Mouse (Mus musculus) gastrocnemius, adult 18-20 months (tissue): ENCODE measurements around the gene Mansc1. TPM values are rescaled to one million over a fixed set of nuclear protein-coding genes. Genes with fewer than 3 reads are reported as not detected.

Experiments
- DNase-seq: peaks from one replicate; pipeline ENCODE4 v3.0.0; 2021; ENCODE audit warnings: low spot score
- total RNA-seq, 2 experiments: library from RNA; stranded (reverse); gene quantifications; 2 replicates each; pipeline ENCODE4 v1.2.3; 2021

Mansc1 gene
- total RNA-seq, 2 experiments from 2014 or later: 0.82 to 0.90 TPM

DNA sequence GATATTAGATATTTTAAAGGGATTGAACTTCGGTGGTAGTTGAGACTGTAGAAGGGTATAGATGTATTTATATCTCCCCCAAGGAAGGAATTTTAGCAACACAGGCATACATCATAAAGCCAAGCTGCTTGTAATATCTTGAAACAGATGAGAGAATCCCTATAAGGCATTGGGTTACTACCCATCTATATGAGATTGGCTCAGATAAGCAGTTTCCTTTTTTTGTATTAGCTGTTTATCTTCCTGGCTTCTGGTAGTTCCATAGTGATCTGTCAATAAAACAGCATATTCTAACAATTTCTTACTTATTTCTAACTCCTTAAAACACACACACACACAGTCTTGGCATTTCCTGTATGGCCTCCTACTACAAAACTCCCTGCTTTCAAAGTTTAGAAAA, 7.6 kb upstream of the Mansc1 start:
- DNase-seq: no peak

DNA sequence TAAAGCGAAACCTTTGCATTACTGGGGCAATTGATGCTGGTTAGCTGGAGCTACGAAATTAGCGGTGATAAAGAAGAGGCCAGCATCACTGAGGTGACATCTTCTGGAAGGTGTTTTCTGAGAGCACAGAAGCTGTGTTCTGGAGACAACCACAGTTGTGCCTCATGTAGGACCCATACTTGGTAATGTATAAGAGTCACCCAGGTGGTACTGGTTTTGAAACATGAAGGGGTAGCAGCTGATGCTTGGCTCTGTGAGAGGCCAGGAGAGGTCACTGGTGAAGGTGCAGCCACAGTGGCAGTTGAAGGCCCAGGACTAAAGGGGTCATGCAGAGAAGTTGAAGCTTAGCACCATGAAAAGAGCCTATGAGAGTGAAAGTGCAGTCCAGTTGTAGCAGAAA, 6.9 kb upstream of the Mansc1 start, which contains the start of gene Borcs5:
Borcs5 (plus strand) TSS at position 301 of the 400 bp plus-strand sequence.
- no peak for DNase-seq

DNA sequence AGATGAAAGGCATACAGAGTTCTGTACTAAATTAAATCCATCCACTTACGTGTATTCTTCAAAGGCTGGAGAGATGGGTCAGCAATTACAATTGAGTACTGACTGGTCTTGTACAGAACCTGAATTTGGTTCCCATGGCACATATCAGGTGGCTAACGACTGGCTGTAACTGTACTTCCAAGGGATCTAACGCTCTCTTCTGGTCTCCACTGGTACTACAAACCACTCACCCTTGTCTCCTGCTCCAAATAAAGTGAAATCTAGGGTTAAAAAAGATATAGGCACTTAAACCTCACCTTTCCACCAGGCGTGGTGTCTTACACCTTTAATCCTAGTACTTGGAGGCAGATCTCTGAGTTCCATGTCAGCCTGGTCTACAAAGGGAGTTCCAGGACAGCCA, 4.2 kb upstream of the Mansc1 start:
- DNase-seq: no peak

DNA sequence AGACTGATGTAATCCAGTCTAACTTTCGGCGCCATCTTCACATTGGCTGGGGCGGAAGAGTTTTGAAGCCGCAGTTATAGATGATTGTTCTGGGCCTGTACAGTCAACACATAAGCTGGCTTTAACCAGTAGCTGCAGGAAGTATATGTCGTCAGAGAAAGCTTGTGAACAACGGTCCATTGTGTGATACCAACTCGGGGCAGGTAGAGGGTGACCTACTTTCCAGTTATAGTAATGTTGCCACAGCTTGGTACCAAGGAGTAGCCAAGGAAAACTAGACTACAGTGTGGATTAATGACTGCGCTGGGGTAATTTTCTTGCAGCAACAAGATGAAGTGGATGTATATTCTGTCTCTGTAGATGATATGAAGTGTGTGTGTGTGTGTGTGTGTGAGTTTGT, 1.3 kb upstream of the Mansc1 start:
- no peak for DNase-seq

DNA sequence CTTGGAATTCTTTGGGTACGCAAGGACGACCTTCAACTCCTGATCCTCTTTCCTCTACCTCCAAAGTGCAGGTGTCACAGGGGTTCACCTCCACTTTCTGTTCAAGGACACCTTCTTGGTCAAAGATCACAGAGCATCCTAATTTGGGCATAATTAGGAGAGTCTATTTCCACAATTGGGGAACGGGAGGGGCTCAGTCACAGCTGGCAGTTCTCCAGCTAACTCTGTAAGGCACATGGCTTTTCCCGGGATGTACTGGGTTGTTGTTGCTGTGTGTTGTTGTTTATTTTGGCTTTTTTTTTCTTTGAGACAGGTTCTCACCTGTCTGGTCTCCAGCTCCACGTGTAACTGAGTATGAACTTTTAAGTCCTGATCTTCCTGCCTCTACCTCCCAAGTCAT, 468 bp upstream of the Mansc1 start:
- DNase-seq: no peak

DNA sequence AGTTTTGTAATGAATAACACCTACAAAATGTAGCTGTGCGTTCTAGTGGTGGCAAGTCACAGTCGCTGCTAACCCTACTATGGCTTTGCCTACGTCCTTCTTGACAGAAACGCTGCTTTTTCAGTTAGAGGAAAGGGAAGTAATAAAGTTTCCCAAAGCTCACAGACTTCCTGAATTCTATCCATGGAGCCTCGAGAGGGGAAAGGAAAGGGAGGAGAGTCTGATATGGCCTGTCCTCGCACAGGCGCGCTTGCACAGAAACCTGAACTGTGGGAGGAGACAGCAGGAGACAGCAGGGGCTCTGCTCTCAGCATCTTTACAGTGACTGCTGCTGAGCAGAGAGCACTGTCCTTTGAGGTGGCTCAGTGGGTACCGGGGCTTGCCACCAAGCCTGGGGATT, 1.8 kb downstream of the Mansc1 start:
- no peak for DNase-seq

DNA sequence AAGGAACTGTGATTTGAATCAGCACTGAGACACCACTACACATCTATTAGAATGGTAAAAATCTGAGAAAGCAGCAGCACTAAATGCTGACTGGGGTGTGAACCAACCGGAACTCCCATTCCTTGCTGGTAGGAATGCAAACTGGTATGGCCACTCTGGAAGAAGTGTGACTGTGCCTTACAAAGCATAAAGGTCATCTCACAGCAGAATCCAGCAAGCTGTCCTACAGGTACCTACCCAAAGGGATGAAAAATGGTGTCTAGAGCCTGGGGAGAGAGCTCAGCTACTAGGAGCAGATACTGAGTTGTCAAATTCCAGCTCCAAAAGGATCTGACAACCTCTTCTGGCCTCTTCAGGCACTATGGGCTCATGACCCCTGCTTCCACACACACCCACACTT, 5.7 kb downstream of the Mansc1 start:
- no peak for DNase-seq

DNA sequence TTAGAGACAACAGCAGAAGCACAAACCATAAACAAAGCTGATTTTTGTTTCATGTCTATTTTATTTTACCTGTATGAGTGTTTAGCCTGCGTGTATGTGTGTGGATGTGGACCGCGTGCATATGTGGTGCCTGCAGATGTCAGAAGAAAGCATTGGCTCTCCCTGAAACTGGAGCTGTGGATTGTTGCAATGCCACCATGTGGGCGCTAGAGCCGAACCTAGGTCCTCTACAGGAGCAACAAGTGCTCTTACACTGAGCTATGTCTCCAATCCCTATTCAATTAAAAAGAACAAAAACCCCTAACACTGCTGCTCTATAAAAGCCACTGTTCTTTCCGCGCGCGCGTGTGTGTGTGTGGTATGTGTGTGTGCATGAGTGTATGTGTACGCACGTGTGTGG, 6.9 kb downstream of the Mansc1 start:
- no peak for DNase-seq

DNA sequence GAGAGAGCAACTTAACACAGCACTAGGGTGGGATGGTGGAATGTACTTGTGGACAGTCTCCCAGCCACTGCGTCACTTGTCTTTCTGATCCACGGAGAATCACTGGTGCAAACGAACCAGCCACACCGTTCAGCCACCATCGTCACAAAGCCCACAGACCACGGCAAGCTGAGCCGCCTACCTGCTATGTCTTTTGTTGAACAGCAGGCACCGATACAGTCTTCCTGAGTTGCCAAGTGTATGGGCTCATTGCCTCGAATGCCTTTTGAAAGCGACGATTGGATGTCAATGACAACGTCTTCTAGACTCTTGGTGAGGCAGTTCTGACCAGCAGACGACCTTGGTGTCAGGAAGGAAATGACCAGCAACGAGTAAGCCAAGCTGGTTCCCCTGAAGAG, 10.7 kb downstream of the Mansc1 start:
- DNase-seq: no peak

DNA sequence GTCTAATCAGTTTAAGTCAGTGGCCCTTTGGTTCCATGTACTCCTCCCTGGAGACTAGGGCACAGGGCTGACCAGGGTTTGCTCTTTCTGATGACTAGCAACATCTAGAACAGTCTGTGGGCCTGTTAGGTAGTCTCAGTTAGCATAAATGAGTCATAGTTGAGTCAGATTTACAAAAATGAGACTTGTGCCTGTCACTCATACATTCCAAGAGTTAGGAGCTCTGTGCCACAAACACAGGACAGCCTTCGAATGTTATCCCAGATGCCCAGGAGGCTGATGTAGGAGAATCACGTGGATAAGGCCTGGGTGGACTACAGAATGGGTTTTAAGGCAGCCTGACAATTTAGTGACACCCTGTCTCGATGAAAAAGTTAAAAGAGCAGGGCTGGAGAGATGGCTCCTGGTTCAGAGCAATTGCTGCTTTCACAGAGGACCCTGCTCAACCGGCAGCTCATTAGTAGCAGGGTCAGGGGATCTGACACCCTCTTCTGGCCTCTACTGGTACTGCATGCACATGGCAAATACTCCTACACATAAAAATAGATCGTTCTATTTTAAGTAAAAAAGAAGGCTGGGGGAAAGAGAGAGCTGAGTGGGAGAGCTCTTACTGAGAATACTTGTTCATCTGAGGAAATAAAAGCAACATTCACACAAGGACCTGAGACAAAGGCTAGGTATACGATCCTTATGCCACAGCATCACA, 11.3 kb downstream of the Mansc1 start:
- DNase-seq: no peak

DNA sequence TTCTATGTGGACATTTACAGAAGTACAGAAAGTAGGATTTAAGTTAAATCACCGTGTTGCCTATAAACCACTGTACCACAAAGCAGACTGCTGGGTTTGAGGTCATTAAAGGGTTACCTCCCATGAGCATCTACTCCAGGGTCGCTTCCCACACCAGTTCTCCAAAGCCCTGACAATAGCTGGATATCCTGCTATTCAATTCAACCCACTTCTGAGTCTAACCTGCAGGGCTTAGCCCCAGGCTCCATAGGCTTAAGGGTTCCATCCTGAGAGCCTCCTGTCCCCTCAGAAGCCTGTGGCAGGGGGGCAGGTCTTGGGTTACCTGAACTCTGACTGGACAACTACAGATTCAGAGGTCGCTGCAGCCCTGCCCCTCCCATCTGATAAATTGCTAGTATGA, 12.2 kb downstream of the Mansc1 start:
- DNase-seq: no peak

DNA sequence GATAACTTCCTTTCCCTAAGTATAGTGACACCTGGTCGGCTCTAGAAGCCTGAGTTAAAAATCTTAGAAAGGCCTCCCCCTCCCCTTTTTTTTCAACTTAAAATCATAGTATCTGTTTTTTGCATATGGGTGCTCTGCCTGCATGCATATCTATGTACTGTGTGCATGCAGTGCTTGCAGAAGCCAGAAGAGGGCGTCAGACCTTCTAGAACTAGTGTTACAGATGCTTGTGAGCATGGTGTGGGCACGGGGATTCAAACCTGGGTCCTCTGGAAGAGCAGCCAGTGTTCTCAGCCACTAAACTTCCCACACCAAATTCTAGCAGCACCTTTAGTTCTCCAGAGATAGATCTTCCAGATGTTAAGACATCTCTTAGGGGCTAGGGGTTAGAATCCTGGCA, 14.7 kb downstream of the Mansc1 start:
- no peak for DNase-seq

DNA sequence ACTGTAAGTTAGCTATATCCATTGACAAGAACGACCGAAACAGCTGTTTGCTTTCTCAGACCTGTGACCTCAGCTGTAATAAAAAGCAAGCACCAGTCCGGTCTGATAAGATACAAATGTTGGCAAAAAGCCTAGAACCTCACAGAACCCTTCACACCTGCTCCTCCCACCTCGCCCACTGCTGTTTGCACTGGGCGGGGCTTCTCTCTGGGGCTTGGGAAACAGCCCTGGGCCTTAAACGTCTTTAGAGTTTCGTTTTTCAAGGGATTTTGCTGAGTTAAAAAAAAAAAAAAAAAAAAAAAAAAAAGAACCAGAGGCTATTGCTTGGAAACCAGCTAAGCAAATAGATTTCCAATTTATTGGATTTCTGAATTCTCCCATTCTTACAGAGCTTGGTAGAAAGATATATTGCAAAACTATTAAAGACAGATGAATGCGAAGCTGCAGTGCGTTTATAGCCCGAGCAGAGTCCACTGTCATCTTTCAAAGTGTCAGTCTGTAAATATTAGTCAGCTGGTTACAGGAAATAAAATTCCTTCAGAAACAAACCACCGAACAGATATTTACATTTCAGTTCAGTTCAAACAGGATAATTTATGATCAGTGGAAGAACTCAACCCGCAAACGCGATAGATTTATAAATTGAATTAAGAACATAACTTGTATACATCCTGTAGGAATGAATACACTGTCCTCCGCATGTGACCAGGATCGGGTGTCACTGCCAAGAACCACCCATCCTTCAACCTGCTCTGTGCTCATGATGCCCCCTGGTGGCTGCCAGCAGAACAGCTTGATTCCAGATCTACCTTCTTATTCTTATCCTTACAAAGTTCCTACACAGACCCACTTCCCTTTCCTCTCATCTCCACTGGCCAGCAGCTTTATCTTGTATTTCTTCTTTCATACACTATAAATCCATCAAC, 17.3 kb downstream of the Mansc1 start:
- peak; percentile 91 for DNase-seq

DNA sequence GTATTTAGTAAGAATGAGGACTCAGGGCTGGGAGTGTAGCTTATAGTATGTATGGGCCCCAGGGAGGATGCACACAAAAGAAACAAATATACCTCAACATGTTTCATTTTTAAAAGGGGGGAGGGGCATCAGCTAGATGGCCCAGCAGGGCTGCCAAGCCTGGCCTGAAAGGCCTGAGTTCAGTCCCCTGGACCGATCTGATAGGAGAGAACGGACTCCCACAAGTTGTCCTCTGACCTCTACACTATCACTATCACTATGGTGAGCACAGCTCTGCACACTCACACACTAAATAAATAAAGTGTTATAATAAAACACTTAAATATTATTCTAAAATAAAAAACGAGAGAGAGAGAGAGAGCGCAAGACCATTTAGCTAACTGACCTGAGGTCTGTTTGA, 18.0 kb downstream of the Mansc1 start:
- no peak for DNase-seq

DNA sequence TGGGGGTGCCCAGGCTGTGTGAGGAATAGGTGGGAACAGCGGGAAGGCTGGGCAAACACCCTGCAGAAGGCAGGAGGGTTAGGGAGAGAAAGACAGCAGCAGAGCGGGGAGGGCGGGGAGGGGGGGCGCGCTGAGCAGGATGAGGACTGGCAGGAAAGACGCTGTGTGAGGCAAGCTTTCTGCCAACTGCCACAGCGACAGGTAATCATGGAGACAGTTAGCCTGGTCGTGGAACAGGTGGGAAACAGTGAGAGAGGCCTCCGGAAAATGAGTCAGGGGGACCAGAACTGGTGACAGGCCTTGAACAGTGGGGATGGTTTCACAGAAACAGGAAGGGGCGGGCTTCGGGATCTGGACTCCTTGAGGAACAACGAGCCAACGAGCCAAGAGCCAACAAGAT, 20.4 kb downstream of the Mansc1 start:
- DNase-seq: no peak

DNA sequence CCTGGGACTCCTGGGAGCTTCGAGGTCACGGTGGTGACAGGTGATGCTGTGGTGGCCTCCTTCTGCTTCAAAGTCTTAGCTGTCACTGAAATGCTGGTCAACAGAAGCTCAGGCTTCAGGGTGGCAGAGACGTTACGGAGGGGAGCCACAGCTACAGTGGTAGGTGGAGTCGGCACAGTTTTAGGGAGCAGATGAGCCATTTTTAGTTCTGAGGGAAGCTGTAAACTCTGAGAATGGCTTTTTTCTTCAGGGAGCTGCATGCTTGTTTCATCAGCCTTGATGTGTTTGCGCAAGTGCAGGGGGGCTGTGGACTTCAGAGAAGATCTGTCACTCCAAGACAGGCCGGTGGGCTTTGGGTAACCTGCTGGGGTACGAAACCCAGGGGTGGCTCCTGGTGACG, 21.9 kb downstream of the Mansc1 start:
- DNase-seq: no peak

DNA sequence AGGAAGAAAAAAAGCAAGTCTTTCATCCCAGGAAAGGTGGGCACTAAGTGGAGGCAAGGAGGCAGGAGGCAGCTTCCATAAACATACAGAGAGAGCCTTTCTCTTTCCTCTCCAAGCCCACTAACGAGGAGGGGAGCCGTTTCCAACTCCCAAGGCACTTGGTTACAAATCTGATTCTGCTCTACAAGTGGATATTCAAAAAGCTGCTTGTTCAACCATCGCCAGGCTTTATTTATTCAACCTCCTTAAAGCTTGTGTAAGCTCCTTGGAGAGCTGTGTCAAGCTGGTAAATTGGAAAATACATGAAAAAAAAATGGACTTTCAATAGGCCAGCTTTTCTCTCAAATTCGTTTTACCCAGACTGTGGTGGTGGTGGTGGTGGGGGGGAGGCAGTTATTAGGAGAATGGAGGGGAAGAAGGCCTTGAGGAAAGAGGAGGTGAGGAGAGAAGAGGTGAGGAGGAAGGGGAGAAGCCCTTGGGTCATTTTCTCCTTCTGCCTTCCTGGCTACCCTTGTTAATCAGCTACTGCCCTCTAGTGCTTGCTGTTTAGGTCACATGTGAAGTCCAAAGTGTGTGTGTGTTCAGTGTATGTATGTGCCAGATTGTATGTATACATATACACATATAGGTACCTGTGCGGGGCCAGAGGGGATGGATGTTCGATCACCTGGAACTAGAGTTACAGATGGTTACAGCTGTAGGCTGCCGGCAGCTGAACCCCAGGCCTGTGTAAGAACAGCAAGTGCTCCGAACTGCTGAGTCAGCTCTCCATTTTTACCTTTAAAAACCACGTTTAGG, 25.1 kb downstream of the Mansc1 start:
- DNase-seq: peak; percentile 65

DNA sequence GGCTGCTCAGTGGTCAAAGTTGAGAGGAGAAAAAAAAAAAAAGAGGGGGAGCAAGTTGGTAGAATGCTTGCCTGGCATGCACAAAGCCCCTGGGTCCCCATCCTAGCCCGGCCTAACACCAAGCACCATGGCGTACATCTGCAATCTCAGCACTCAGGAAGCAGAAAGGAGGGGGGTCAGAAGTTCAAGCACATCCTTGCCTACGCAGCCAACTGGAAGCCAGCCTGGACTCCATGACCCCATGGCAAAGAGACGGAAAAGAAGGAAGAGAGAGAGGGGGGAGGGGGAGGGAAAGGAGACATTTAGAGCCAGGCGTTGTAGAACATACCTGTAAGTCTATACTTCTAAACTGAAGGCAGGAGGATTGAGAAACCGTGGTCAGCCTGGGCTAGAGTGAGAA, 25.7 kb downstream of the Mansc1 start:
- no peak for DNase-seq

DNA sequence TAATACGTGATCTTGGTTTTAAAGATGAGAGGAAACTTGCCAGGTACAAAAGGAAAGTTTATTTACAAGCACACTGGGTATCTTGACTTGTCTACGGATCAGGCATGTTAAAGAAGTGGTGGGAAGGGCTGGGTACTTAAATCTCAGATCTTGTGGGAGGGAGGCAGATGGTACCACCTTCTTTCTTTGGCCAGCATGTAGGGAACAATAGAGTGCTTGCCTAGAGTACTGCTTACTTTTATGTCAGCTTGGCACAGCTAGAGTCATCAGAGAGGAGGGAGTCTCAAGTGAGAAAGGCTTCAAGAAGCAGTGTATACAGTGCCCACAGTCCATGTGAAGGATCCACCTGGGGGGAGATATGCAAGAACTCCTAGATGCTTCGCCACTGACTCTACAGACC, 27.1 kb downstream of the Mansc1 start:
- no peak for DNase-seq

DNA sequence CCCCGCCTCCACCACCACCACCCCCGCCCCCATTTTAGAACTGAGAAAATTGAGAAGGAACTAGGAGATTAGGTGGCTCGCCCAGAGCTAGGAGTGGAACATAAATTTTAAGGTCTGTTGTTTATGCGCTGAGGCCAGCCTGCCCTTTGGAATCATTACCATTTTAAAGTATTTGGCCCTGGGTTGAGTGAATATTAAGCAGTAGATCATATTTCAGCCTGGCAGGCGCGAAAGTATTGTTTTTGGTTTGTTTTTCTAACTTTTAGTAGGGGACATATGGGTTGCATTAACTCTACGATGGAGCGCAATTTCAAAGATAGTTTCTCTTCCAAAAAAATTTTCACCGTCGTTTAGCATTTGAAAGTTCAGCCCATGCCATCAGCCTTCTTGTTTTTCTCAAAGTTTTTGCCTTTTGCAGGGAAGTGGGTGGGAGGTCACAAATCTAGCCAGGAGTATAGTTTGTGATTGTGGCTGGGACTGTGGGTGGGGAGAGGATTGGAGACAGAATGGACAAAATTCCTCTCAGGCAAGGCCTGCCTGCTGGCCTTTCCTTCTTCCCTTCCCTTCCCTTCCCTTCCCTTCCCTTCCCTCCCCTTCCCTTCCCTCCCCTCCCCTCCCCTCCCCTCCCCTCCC, 29.8 kb downstream of the Mansc1 start:
- DNase-seq: peak; percentile 25

DNA sequence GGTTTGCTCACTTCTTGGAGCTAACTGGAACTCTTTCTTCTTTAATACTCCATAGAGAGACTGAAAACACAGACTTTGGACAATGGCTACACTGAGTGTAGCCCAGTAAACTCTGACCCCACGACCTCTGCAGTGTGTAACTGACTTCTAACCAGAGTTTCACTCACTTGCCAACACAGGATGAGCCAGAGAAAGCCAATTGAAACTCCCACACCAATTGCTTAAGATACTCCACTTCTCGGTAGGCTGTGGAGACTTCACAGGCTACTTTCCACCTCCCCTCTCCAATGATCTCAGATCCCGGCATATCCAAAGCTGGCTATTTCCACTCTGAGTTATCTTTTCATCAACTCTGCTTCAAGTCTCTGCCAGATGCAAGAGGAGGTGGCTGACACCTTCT, 30.5 kb downstream of the Mansc1 start:
- peak; percentile 50 for DNase-seq

DNA sequence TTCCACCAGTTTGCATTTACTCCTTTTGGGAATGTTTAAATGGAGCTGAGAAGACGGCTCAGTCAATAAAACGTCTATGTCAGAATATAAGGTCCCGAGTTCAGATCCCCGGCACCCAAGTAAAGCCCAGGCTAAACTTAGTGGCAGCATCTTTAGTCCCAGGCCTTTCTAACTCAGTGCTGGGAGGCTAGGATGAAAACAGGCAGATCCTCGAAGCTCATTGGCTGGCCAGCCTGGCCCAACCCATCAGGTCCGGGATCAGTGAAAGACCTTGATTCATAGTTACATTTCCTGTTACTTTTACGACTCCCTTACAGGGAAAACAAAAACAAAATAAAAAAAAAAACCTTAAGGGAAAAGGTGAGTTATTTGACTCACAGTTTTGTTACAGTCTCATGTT, 31.2 kb downstream of the Mansc1 start:
- DNase-seq: no peak
